Mouse (Mus musculus) heart, adult 11 months (tissue): Measurements from ENCODE around the gene Alas2.

ENCODE experiments used
- DNase-seq: peaks from one replicate; pipeline ENCODE4 v3.0.0; 2022

Alas2 gene

GRCm38 (mm10) chrX:150547239-150547638 is at the start of gene Alas2:
Alas2 (plus strand) TSS chrX:150547375.
- DNase-seq = no peak

GRCm38 (mm10) chrX:150508696-150509095 is 38.5 kb upstream of the Alas2 start:
- no peak for DNase-seq

DNA sequence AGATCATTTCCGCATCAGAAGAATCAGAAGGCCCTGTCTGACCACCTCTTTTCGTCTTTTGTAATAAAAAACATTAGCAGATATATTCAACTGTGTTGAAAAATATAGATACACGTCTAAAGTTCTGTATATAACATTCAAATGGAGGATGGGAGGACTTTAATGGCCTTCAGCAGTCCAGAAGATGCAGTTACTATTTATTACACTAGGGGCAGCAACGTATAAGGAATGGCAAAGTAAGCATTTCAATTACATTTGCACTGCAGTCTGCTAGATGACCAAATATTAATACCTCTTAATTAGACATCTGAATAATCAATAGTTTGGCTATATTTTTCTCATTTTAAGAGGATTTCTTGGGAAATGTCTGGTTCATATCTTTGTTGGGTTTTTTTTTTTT is 36.5 kb upstream of the Alas2 start:
- no peak for DNase-seq

DNA sequence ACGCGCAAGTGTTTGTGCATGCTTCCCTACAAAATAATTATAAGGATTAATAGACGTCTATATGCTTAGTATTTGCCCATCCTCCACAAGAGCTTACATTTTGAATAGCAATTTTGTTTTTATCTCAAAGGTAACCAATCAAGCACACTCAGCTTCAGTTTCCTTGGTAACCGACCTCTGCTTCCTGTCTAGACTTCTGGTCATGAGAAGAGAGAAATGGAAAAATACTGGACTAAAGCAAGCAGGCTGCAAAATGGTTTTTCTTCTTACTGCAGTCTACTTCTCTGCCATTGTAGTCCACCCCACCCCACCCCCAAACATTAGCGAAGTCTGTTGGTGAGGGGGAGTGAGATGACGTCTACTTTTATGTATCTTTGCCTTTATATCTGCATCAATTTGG is 35.9 kb upstream of the Alas2 start:
- no peak for DNase-seq

DNA sequence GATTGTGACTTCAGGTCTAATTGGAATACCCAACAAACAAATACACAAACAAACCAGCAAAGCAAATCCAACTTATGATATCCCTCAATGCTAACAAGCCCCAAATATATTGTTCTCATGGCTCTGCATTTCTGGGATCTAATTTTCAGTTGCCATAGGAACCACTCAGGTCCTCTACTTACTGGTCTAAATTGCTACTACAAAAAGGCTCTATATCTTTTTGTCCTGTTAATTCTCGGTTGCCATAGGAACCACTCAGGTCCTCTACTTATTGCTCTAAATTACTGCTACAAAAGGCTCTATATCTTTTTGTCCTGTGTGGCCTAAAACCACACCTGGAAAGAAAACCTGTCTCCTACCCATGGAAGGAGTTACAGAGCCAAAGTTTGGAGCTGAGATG is 33.0 kb upstream of the Alas2 start:
- no peak for DNase-seq

DNA sequence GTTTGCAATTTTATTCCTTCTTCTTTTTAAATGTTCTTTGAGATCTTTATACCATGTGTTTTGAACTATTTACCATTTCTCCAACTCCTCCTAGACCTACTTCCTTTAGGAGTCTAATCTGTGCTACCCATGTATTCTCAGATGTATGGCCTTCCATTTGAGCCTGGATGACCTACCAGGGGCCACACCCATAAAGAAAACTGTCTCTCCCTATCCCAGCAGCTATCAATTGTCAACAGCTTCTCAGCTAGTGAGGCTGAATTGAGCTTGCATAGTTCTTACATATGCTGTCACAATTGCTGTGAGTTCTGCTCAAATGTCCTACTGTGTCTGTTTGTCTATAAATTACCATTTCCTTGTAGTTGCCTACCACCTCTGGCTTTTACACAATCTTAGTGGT is 31.2 kb upstream of the Alas2 start:
- DNase-seq = no peak

- DNase-seq = no peak
These were observed 30.7 kb upstream of the Alas2 start for GRCm38 (mm10) chrX:150516477-150516876.

DNA sequence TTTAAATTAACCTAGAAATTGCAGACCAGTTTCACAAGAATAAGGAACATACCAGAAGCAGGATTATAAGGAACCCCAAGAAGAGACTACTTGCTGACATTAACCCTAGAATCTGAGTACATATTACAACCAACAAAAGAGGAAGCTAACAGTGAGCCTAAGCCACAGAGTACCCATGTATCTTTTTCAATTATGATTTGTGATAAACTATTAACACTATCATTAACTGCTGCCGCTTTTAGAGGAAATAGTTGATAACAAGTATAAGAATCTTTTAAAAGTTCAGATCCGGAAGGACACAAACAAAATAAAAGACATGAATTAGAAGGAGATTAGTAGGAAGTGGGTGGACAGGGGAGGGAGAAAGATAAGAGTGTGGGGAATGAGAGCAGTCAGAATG is 7.1 kb upstream of the Alas2 start:
- DNase-seq = no peak

DNA sequence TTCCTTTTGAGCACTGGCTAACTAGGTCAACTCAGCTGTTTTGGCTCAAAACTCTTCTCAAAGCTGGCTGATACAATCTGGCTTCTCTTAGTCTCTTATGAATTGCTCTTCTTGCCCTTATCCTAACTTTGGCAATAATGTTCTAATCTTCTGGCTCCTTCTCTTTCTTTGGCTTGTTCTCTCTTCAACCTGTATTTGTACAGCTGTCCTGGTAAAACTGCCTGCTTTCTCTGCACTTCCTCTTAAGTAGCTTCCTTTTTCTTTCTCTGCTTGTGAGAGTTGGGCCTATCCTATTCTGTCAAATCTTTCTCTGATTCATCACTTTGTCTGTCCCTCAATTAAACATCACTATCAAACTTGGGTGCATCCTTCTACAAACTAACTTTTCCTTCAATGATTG is 5.5 kb upstream of the Alas2 start:
- no peak for DNase-seq

- DNase-seq = no peak
These were observed 2.5 kb downstream of the Alas2 start for GRCm38 (mm10) chrX:150549639-150550038.

DNA sequence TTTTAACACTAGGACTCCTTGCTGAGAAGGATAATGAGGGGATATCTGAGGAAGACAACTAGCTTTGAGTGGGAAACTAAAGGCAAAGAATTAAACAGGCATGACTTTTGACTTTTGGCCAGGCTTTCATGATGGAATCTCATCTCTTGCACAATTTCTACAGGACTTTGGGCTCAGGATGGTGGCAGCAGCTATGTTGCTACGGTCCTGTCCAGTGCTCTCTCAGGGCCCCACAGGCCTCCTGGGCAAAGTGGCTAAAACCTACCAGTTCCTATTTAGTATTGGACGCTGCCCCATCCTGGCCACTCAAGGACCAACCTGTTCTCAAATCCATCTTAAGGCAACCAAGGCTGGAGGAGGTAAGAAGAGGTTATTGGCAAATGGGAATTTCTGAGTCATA is 4.8 kb downstream of the Alas2 start:
- no peak for DNase-seq

DNA sequence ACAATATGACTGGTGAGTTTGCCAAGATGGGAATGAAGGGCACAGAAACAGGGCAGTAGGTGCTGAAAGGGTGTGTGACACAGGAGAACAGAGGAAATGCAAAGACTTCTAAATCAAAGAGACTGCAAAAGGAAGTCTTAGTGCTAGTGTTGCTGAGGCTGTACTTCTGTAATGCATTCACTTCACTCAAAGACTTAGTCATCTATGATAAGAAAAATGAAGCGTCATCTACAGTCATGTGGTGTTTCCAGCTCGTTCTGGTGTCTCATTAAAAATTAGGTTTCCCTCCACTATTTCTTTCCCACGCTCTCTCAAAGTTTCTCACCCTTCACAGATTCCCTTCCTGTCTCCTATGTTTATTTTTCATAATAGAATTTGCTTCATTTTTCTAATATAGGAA is 6.9 kb downstream of the Alas2 start:
- no peak for DNase-seq

- no peak for DNase-seq
These were observed 17.6 kb downstream of the Alas2 start for GRCm38 (mm10) chrX:150564644-150565357.

GRCm38 (mm10) chrX:150581921-150582320 is 34.7 kb downstream of the Alas2 start:
- no peak for DNase-seq

GRCm38 (mm10) chrX:150585116-150585515 is 37.9 kb downstream of the Alas2 start:
- DNase-seq = peak; percentile 25

DNA sequence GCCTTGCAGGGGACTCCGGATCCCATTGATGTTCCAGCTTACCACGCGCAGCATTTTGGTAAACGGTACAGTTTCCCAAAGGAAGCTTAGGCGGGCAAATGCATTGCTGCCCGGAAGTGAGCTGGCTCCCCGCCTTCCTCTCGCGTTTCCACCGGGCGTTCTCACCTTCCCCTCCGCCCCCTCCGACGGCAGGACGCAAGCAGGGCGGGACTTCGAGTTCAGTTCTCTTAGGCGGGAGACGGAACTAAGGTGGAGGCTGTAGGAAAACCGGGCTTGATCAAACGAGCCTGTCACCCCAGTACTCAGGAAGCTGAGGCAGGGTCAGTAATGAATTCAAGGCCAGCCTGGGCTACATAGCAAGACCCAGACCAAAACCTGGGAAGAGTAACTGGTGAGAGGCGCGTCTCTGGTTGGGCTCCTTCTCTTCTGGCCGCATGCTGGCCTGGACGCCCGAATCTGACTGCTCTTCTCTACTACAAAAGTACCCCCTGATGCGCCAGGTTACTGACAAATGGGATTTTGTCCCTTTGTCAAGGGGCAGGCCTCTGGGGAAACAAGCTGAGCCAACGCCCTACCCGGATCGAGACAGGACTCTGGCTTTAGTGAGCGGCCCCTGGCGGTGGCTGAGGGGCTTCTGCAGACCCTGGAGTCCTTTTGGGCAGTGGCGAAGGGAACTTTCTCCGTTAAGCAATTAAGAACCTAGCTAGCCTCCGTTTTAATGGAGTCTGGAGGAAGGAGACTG is 41.0 kb downstream of the Alas2 start, which contains the start of gene Pfkfb1:
Gene Pfkfb1 (plus strand): TSS at position 207 of the 742 bp plus-strand sequence.
- DNase-seq = peak; percentile 98

GRCm38 (mm10) chrX:150589696-150590095 is 42.5 kb downstream of the Alas2 start, which contains the start of gene Apex2:
Apex2 (minus strand) TSS chrX:150589868.
- DNase-seq = peak; percentile 69

DNA sequence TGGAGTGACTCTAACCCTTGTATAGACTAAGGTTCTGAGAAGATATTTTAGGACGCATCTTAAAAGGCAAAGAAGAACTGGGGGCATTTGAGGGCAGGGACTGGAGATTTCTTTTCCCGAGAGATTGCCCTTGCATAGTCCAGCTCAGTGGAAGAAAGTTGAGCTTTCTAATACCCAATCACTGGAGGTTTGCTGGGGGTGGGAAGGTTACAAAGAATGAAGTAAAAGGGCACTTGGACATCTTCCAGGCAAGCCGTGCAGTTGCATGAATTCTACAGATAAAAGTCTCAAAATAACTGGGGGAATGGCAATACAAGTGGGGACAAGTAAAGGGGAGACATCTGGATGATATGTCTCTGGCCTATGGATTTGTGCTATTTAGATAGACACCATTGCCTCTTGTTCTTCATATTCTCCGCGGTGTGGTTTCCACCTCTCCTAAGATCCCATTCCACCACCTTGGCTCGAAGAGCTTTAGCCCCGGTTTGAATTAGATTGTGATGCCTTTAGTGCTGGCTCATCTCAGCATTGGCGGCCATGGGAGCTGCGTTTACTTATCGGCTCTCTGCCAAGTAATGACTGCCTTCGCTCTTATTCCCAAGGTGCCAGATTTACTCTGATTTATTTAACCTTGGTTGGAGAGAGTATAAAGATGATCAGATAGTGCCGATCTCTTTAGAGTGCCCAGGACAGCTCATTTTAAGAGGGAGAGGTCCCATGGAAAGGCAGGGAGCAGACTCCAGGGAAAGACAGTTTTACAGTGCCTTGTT is 46.3 kb downstream of the Alas2 start:
- DNase-seq = peak; percentile 93

- DNase-seq = no peak
These were observed 47.0 kb downstream of the Alas2 start for GRCm38 (mm10) chrX:150594176-150594575.

DNA sequence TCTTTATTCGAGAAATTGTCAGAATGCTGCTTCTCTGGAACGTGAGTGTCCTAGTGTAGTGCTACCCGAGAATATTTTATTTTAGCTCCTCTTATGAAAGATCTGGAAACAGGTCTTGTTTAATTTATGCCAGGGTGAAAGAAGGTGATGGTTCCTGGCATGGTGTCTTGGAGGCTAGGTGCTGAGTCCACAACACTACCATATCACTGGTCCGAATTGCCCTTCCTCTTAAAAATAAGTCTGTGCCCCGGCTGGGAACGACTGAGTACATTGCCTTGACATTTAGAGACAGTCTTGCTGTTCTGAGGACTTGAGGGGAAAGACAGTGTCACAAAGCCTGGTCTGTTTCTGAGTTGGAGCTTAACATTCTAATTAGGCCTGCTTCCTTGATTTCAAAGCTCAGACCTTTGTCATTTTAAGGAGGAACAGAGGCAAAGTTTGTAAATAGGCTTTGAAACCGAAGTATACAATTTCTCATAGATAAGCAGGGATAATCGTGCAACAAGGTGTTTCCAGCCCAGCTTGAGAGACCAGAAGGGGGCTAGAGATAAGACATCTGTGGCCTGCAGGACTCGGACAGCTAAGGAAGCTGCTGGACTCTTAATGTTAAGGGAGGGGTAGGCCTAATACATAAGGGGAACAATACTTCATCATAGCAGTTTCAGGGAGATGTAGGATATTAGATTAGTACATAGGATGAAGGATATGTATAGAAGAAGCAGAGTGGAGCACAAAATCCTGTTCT is 48.0 kb downstream of the Alas2 start:
- peak; percentile 29 for DNase-seq

DNA sequence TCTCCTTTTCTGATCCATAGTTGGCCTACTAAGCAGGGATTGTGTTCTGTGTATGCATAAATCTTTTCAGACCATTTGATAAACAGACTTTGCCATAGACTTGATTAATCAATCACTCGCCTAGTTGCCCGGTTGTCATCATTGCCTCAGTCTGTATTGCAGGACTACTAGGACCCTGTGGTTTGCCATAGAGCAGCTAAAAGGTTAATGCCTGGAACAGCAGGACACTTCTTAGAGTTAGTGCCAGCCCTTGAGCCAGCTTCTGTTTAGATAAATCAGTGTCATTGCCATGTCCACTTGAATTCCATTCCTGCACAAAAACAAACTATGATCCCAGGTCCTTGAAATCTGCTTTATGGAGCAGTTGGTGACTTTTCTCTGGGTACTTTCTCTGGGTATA is 51.7 kb downstream of the Alas2 start:
- DNase-seq = peak; percentile 55
